Mouse (Mus musculus) urinary bladder, postnatal 36 days (tissue): ENCODE results near the gene Pop4.
"Not testable (repeated sequence)": the region's sequence is repeated elsewhere in the genome, so short reads cannot be mapped to it uniquely, and the experiment has no call there.

Source experiments
- DNase-seq, 2 experiments: peaks; one replicate each; pipeline ENCODE4 v3.0.0; 2022; ENCODE audit warnings: low spot score in 2 of 2, mixed read lengths in 1 of 2

Pop4 gene

DNA sequence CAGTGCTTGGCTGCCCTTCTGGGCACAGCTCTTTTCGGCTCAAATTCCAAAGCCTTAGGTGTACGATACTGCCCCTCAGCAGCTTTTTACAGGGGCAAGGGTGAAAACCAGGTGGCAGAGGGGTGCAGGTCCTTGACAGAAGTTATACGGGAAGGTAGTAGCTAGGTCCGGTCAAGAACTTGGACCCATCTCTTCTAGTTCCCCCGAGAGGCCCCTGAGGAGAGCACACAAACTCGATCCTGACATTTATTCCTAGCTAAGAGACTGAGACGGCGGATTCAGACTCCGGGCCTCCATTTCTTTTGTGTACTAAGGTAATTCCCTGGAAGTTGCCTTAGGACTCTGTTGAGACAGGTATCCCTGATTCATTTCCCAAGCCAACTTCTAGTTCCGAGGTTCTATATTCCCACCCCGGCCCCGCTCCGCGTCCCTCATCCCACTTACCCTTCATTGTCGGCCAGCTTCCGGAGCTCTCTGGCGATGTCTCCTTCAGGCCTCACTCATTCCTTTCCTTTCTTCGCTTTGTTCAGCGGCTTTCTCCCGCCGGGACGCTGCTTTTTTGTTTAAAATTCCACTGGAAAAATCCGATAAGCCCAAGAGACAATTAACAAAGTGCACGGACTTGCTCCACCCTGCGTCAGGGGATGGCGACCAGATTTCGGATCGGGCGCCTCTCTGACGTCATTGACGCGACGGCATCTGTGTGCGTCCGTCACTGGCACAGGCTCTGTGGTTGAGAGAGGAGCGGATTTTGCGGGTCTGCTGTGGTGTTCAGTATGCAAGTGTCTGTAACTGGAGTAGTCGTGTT lies at the start of gene Pop4:
Pop4 (minus strand) TSS at position 721 of the 808 bp plus-strand sequence.
- peak; percentile 90 for DNase-seq

DNA sequence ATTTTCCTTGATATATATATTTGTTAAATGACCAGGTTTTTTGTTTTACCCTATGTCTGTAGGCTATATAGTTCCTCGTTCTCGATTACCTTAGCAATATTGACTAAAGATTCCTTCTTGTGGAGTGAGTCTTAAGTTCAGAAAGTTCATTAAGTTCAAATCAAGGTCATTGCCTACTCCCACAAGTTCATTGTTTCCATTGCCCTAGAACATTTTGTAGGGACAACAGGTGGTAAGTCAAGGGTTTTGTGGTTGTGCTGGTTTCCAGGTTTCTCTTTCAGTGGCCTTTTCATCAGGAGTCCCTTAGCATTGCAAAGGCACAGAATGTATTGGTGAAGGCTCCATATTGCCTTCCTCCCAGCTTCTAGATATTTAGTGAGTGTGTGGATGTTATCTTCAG lies 49.4 kb upstream of the Pop4 start:
- no peak for DNase-seq

- not testable (repeated sequence) for DNase-seq
These were observed 11.0 kb upstream of the Pop4 start for GRCm38 (mm10) chr7:38282192-38282591.

GRCm38 (mm10) chr7:38272551-38272950 lies 1.3 kb upstream of the Pop4 start:
- DNase-seq: no peak

- DNase-seq: no peak
These were observed 636 bp upstream of the Pop4 start for GRCm38 (mm10) chr7:38271859-38272258.

GRCm38 (mm10) chr7:38271511-38271811 lies 238 bp upstream of the Pop4 start:
- DNase-seq: no peak

DNA sequence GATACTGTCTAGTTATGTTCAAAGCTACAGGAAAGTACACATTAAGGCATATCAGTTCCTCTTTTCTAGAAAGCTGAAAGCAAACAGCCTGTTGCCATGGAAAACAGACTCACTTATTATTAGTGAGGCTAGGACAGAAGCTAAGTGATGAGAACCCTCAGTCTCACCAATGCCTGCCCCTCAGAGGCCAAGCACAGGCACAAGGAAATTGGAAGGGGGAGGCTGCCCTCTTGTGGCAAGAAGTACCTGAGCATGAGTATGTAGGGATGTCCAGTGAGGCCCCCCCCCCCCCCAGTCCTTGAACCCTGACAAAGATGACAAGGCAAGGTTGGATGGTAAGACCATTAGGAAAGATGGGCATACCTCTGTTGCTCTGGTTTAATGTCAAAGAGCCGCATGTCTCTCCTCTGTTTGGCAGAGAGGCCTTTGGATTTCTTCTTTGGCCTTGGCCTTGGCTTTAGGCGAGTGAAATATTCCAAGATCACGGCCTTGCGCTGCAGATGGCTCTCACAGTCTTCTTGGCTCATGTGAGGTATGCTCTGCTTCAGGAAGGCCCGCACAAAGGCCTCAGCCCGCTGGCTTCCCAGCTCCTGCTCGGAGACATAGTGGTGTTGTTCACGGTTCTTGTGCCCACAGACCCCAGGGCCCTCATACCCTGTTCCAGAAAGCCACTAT lies 4.1 kb downstream of the Pop4 start:
- DNase-seq: peak; percentile 23 to 51

GRCm38 (mm10) chr7:38262406-38262805 lies 8.8 kb downstream of the Pop4 start:
- peak in 1 of 2 experiments; percentile 11 for DNase-seq

DNA sequence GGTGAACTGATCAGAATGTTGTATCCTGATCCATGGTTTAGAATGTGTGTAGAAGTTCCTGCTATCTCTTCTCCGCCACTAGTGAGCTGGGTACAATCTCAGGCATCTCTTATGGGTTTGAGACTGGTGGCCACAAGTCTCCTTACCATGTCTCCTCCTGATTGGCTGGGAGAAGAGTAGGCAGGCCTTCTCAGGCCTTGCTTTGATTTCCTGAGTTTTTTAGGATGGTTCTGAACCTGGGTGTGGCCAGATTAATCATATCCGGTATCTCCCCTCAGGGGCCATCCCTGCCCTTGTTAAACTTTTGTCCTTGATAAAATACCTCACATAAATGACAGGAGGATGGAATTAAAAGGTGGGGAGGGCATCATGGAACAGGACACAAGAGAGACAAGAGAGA lies 11.6 kb downstream of the Pop4 start:
- no peak for DNase-seq

GRCm38 (mm10) chr7:38253441-38253840 lies 17.8 kb downstream of the Pop4 start:
- no peak for DNase-seq

DNA sequence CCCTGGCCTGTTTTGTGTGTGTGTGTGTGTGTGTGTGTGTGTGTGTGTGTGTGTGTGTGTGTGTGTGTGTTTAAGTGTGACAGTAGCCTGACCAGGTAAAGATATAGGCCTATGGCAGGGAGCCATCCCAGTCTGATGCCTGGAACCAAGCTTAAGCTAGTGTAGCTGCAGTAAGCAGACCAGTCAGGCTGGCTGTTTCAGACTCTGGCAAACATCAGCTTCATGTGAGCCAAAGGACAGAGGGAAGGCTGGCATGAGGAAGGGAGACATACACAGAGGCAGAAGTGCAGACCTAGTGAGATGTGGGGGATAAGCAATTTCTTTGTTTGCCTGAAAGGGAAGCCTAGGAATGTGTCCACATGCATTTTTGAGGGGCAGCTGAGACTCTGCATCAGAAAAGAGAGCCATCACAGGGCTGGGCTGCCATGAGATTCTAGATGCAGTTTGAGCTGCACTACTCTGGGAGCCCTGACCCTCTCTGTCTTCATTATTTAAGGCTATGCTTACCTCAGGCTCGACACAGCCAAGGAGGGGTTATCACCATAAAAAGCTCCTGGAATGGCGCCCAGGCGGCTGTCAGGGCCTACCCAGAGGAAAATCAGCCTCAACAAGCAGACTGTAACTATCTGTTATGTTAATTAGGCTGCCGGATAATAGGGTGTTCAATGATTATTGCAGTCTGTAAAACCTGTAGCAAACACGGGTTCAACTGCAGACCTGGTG lies 19.6 kb downstream of the Pop4 start:
- peak in 1 of 2 experiments; percentile 15 for DNase-seq

DNA sequence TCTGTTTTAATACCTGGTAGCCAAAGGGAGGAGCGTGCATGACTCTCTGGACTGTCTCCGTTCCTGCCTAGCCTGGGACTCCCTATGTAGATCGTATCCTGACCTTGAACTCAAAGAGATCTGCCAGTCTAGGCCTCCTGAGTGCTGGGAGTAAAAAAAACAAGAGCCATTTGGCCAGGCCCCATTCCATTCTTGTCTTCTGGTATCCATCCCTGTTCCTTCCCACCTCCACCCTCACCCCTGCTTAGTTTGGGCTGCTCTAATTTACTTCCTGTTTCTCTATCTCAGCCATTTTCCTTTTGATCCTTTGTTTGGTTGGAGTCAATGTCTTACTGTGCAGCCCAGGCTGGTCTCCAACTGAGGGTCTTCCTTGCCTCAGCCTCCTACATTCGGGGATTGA lies 28.8 kb downstream of the Pop4 start:
- DNase-seq: no peak

- DNase-seq: no peak
These were observed 34.1 kb downstream of the Pop4 start for GRCm38 (mm10) chr7:38237140-38237539.

DNA sequence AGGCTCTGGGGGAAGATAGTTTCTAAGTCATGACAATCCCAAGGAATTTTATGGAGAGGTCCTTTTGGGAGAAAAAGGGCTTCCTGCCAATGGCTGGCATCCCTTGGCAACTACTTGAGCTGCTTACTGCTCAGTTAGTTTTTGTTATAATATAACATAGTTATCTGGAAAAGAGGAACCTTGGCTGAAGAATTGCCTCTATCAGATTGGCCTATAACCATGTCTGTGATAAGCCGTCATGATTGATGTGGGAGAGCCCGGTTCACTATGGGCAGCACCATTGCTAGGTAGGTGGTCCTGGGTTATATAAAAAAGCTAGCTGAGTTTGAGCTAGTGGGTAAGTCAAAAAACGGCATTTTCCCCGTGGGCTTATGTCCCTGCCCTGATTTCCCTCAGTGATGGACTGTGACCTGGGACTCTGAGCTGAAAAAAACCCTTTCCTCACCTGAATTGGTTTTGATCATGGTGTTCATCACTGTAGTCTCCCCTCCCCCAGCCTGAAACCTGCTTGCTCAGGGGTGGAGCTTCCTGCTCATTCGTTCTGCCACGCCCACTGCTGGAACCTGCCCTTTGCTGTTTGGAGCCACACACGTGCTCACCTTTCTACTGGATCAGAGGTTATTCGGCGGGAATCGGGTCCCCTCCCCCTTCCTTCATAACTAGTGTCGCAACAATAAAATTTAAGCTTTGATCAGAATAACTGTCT lies 34.7 kb downstream of the Pop4 start:
- no peak for DNase-seq

DNA sequence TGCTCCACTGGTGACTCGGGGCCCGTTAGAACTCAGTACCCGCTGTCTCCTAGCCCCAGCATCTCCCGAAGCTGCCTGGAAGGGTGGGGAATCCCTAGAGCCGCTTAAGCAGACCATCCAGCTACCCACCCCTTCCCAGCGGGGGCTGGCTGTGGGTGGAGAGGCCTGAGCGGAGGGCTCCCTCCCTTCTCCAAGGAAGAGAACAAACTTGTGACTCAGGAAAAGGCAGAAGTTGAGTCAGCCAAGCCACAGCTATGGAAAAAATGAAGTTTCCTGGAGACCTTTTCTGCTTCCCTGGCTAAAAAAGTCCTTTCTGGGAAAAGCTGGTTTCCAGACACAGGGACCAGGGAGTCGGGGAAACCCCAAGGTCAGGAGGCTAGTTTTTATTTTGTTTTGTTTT lies 40.9 kb downstream of the Pop4 start:
- peak in 1 of 2 experiments; percentile 52 for DNase-seq

GRCm38 (mm10) chr7:38228329-38228728 lies 42.9 kb downstream of the Pop4 start:
- no peak for DNase-seq

DNA sequence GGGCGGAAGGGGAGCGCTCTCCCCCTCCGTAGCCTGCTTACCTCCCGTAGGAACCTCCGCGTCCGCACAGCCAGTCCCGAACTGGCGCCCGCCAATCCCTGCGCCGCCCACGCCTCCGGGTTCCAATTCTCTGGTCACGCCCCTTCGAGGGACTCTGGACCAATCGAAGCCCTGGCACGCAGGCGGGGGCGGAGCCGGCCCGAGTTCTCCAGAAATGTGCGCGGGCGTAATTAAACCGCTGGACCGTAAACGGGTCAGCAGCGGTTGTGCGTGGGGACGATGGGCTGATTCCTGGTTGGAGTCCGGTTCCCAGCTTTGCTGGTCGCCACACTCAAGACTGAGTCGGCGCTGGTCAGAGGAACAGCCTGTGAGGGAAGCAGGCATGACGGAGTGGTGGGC lies 43.3 kb downstream of the Pop4 start, which contains the start of gene Plekhf1:
Plekhf1 (minus strand) TSS at position 117 of the 399 bp plus-strand sequence.
- DNase-seq: peak; percentile 94 to 96

- peak; percentile 81 to 92 for DNase-seq
These were observed 43.9 kb downstream of the Pop4 start for GRCm38 (mm10) chr7:38227181-38227899.

DNA sequence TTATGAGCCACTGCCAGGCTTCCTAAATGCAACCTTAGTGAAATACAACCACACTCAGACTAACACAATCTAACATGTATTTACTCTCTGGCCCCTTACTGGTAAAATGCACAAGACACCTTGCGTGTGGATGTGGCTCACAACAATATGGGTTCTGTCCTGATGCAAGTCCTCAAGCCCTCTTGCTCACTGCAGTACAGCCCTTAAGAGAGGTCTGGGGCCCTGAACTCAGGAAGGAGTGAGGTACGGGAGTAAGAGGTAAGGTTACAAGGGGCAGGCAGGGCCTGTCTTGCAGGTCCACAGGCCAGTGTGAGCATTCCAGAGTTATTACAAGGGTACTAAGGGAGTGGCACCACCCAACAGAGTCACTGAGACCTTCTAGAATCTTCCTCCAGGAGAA lies 45.0 kb downstream of the Pop4 start:
- DNase-seq: peak in 1 of 2 experiments; percentile 36

DNA sequence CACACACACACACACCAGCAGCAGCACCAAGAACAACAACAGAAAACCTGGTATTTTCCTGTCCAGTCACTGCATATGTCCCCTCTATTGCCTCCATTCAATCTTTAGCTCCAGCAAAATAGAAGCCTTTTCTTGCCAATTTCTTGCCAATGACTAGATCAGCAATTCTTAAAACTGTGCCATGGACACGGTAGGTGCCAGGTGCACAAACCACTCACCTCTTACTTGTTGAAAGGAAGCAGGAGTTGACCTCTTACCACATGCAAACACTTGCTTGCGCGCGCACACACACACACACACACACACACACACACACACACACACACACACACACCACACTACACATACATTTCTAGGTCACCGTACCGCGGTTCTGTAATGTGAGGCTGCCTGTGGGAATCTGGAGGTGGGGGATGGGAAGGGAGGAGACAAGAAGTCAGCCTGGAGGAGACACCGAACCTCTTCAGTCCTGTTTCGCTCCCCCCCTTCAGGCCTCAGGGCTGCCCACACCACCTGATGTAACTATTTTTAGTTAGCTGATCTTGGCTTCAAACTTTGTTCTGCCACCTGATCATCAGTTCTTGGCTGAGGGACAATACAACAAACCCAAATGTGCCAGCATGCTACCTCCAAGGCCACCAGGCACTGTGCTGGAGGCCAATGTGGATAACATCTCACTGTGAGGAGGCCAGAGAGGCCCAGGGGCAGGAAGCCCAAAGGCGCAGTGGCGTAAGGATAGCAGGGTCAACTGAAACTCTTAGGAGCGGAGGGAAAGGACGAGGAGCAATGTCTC lies 46.5 kb downstream of the Pop4 start:
- DNase-seq: no peak
